Mouse (Mus musculus) monocyte, adult 5-6 weeks (primary cell): ENCODE data around the gene Drd2. TPM values are rescaled to one million over a fixed set of nuclear protein-coding genes. Genes with fewer than 3 reads are reported as not detected.

Experiments used
- ATAC-seq: fragments of 153-309, 156-312 bp; replicated peaks from 2 replicates; pipeline ENCODE4 v1.8.0; 2017; ENCODE audit warnings: mild to moderate bottlenecking; ENCODE audit not compliant: low TSS enrichment, insufficient number of reproducible peaks, severe bottlenecking, poor library complexity, low FRiP score
- total RNA-seq: library from RNA; stranded (forward); fragments of 200-1000, 200-491, 200-594 nt; gene quantifications from 3 replicates; pipeline ENCODE4 v1.2.3, GENCODE M21; 2017

Drd2 gene
- total RNA-seq, 1 experiment from 2014 or later = not detected

GRCm38 (mm10) chr9:49427478-49427877 lies 87.1 kb downstream of the Drd2 start:
- no peak for ATAC-seq

GRCm38 (mm10) chr9:49442621-49443020 lies 102.2 kb downstream of the Drd2 start:
- no peak for ATAC-seq

- no peak for ATAC-seq
Observed at GRCm38 (mm10) chr9:49450491-49450890, 110.1 kb downstream of the Drd2 start.

GRCm38 (mm10) chr9:49452396-49452795 lies 112.0 kb downstream of the Drd2 start:
- no peak for ATAC-seq

GRCm38 (mm10) chr9:49456136-49456535 lies 115.7 kb downstream of the Drd2 start:
- ATAC-seq = no peak

Other genes starting within 250 kb of the Drd2 start
- not detected in 3 replicates for gene Gm4894, start 90.1 kb upstream of the Drd2 start, total RNA-seq
- not detected in 3 replicates for gene Ankk1, start 86.4 kb downstream of the Drd2 start, total RNA-seq
- 2.1 to 5.8 TPM (median 2.4 TPM) in 3 replicates for gene Ttc12, start 145.6 kb downstream of the Drd2 start, total RNA-seq